Mouse (Mus musculus): Measurements from ENCODE around the gene Hdgf. TPM values are rescaled to one million over a fixed set of nuclear protein-coding genes. Genes with fewer than 3 reads are reported as not detected.

Hdgf gene
- total and polyA plus RNA-seq, 3 experiments: 199 to 468 (median 215) TPM

DNA sequence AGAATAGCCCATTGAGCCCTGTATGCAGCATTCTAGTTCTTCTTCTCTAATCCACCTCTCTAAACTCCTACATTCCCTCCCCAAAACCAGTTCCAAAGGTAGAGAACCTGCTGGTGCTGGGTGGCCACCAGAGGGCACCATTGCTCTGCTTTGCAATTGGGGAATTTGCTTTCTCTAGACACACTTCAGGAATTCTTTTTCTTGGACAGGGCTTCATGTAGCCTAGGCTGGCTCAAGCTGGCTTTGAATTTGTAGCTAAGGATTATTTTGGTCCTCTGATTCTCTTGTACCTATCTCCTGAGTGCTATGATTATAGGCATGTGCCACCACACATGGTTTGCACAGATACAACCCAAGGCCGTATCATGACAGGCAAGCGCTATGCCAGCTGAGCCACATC, 29.7 kb downstream of the Hdgf start (continued):
- no peak for TF ChIP-seq ELF1 (IDR thresholded peaks at IDR 0.05; ENCODE audit: low read depth, low read length)

DNA sequence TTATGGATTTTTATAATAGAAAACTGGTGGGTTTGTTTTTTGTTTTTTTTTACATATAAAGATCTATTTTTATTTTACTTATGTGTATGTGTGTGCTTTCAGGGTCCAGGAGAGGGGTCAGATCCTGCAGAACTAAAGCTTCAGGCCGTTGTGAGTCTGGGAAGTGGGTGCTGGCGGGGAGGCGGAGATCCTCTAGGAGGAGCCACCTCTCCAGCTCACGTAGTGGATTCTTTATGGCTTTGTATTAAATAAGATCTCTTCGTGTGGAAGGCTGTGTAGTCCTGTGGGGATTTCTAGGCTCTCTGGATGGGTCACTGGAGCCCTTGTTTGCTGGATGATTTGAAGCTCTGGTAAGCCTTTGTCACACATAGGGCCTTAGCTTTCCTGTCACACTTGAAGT, 34.5 kb downstream of the Hdgf start:
- Histone ChIP-seq H3K9ac (ENCODE audit: insufficient read depth, low read depth) (no peak overlapping the region), H3K4me3 (replicated peaks in 1 of 3; ENCODE audit: low read depth in 2 of 3, low read length in 2 of 3, poor library complexity in 1 of 3) (no peak overlapping the region), H3K27me3 (replicated peaks) (no peaks in the 10 kb centered on the region), H3K4me1 (ENCODE audit: control insufficient read depth in 1 of 2, insufficient read depth in 2 of 2) (peaks cover 0 to 16% of the 10 kb centered on the region in 2 experiments; a peak in 2 of 4 replicates), H3K36me3 (replicated peaks in 1 of 2; ENCODE audit: control insufficient read depth in 1 of 2, insufficient read depth in 1 of 2, low read length in 1 of 2) (peaks cover 62 to 91% of the 10 kb centered on the region in 2 experiments), H3K4me2 (ENCODE audit: insufficient read depth, low read depth, poor library complexity, severe bottlenecking) (no peak overlapping the region), H3K9me3 (replicated peaks; ENCODE audit: low read length) (no peaks in the 10 kb centered on the region), H3K27ac (ENCODE audit: insufficient read depth, low read depth) (no peak overlapping the region), H3K79me2 (replicated peaks; ENCODE audit: control insufficient read depth, extremely low read depth, insufficient read depth, poor library complexity, severe bottlenecking) (peaks cover 22% of the 10 kb centered on the region)
- no peak for DNase-seq (ENCODE audit: extremely low read depth)
- TF ChIP-seq POLR2AphosphoS2 (IDR thresholded peaks at IDR 0.05; ENCODE audit: low read depth, low read length): no peak
- no peak for TF ChIP-seq ELF1 (IDR thresholded peaks at IDR 0.05; ENCODE audit: low read depth, low read length)
- TF ChIP-seq SIN3A (IDR thresholded peaks at IDR 0.05; ENCODE audit: low read length): no peak
- no peak for TF ChIP-seq ZNF384 (IDR thresholded peaks at IDR 0.05; ENCODE audit: low read depth, low read length)
- TF ChIP-seq USF1 (IDR thresholded peaks at IDR 0.05; ENCODE audit: low read depth, low read length): no peak
- TF ChIP-seq HCFC1 (IDR thresholded peaks at IDR 0.05; ENCODE audit: low read depth, low read length): no peak
- TF ChIP-seq POLR2A (IDR thresholded peaks at IDR 0.05; ENCODE audit: low read depth, low read length): no peak
- TF ChIP-seq TCF12 (IDR thresholded peaks at IDR 0.05; ENCODE audit: low read depth, low read length): no peak
- TF ChIP-seq NELFE (IDR thresholded peaks at IDR 0.05; ENCODE audit: low read depth, low read length): no peak
- no peak for TF ChIP-seq MEF2A (IDR thresholded peaks at IDR 0.05; ENCODE audit: borderline replicate concordance, low read depth, low read length)
- TF ChIP-seq JUN (IDR thresholded peaks at IDR 0.05; ENCODE audit: insufficient read depth, low read depth, low read length): no peak
- no peak for TF ChIP-seq KAT2A (IDR thresholded peaks at IDR 0.05; ENCODE audit: insufficient replicate concordance, low read length)
- no peak for TF ChIP-seq ZC3H11A (IDR thresholded peaks at IDR 0.05; ENCODE audit: low read depth, low read length)
- TF ChIP-seq USF2 (conservative IDR thresholded peaks at IDR 0.05; ENCODE audit: low read depth, low read length): no peak
- no peak for TF ChIP-seq CTCF (conservative IDR thresholded peaks at IDR 0.05 in 1 of 2, IDR thresholded peaks at IDR 0.05 in 1 of 2; ENCODE audit: low read depth in 2 of 2, low read length in 2 of 2)
- TF ChIP-seq CHD1 (IDR thresholded peaks at IDR 0.05; ENCODE audit: low read depth, low read length): no peak
- TF ChIP-seq MAX (IDR thresholded peaks at IDR 0.05; ENCODE audit: low read length): no peak
- no peak for TF ChIP-seq JUND (conservative IDR thresholded peaks at IDR 0.05; ENCODE audit: low read depth, low read length)
- TF ChIP-seq NRF1 (IDR thresholded peaks at IDR 0.05; ENCODE audit: low read depth, low read length): no peak
- TF ChIP-seq GABPA (IDR thresholded peaks at IDR 0.05; ENCODE audit: insufficient replicate concordance, low read depth, low read length): no peak
- dilution Hi-C loops (cut with MboI; ENCODE audit: extremely low pct_ligation_motif_present, extremely low pct_unique_long_range_greater_than_20kb, low sequenced_read_pairs): no loop called here
- in situ Hi-C loops (cut with MboI; ENCODE audit: low pct_ligation_motif_present, low pct_unique_long_range_greater_than_20kb, low sequenced_read_pairs): loop anchor here (5.0 kb wide), 1 partner anchor 37 kb away; no protein-coding TSS in a partner anchor

All from CH12.LX (cell line).